Mouse (Mus musculus): ENCODE data around the gene Hs2st1.

GRCm38 (mm10) chr3:144488787-144489186 is 81.2 kb downstream of the Hs2st1 start:
- TF ChIP-seq ZMIZ1 (IDR thresholded peaks at IDR 0.05; ENCODE audit: low read depth, low read length) = no peak
- TF ChIP-seq ELF1 (IDR thresholded peaks at IDR 0.05; ENCODE audit: low read depth, low read length) = no peak
- TF ChIP-seq POLR2AphosphoS2 (IDR thresholded peaks at IDR 0.05; ENCODE audit: low read depth, low read length) = no peak

Measured in CH12.LX (cell line).